ENCODE assay signal across 19 mouse cellular contexts in the genomic region with DNA sequence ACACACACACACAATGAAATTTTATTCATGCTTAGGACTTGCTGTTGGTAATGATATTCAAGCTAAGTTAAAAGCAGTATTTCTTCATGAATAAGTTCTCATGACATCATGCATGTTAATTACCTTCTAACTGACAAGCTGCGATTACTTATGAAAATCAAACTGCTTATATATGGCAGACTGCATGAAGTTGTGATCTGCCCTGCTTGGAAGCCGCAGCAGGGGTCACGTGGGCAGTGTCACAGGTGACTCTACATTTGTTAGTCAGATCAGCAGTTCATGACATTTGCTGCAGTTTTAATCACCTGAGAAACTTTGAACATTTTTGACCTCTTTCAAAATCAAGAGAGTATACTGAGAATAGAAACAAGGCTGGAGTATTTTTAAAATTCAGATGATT. TPM values are rescaled to one million over a fixed set of nuclear protein-coding genes. Genes with fewer than 3 reads are reported as not detected.
DNase-seq lines count a peak whose midpoint lies in the region; ATAC-seq lines count a peak whose summit lies in the region.
"Had no signal": no experiment of that assay in that cellular context is flagged by ENCODE, and none has a peak within 500 bp of the region (broad histone marks: within the 10 kb centered on the region; RNA-seq: fewer than 3 reads in every experiment).

No protein-coding gene starts in this region.

- no peaks in the 10 kb centered on the region for H3K27me3 ChIP-seq in forebrain, embryonic 16.5 days (replicated peaks; ENCODE audit: control insufficient read depth, insufficient read depth, low read length)
- H3K27me3 ChIP-seq in forebrain, embryonic 12.5 days: no peaks in the 10 kb centered on the region
- no peaks in the 10 kb centered on the region for H3K27me3 ChIP-seq in midbrain, embryonic 15.5 days (replicated peaks)
- H3K27me3 ChIP-seq: embryonic facial prominence, embryonic 12.5 days; forebrain, embryonic 13.5 days; Patski had no signal

- DNase-seq in frontal cortex, postnatal 10 days (ENCODE audit: low spot score in 2 of 2): no peak
- DNase-seq: adrenal gland, adult 8-10 months; adrenal gland, postnatal 14 days; adrenal gland, postnatal 36 days; cerebellum, adult 11-12 months; cerebellum, adult 2 months; cerebellum, adult 9-10 months; cerebellum, postnatal 10 days; cerebellum, postnatal 25 days had no signal

- peak; percentile 23; the same call in 1 of the 2 replicates for ATAC-seq in forebrain, embryonic 16.5 days
- ATAC-seq in forebrain, embryonic 12.5 days (ENCODE audit: low FRiP score): no peak
- ATAC-seq in frontal cortex, adult (ENCODE audit: low TSS enrichment): 0 out of 2 replicates have a peak, but pooled peaks have one; percentile 38
- no peak for ATAC-seq in midbrain, embryonic 15.5 days (replicated peaks)
- ATAC-seq: activated CD4-positive, CD25-positive, alpha-beta regulatory T cell, adult 4 months; forebrain, embryonic 13.5 days; Patski had no signal

- no peak overlapping the region for H3K27ac ChIP-seq in forebrain, embryonic 16.5 days (ENCODE audit: low read length)
- H3K27ac ChIP-seq in forebrain, embryonic 12.5 days: no peak overlapping the region
- H3K27ac ChIP-seq in midbrain, embryonic 15.5 days: no peak overlapping the region
- H3K27ac ChIP-seq: embryonic facial prominence, embryonic 12.5 days; forebrain, embryonic 13.5 days had no signal

- no peaks in the 10 kb centered on the region for H3K4me1 ChIP-seq in forebrain, embryonic 16.5 days (replicated peaks; ENCODE audit: control insufficient read depth, insufficient read depth, low read length)
- no peaks in the 10 kb centered on the region for H3K4me1 ChIP-seq in forebrain, embryonic 12.5 days
- H3K4me1 ChIP-seq in midbrain, embryonic 15.5 days: no peaks in the 10 kb centered on the region
- H3K4me1 ChIP-seq: forebrain, embryonic 13.5 days had no signal

- H3K36me3 ChIP-seq in forebrain, embryonic 16.5 days (ENCODE audit: control insufficient read depth, insufficient read depth): no peaks in the 10 kb centered on the region
- H3K36me3 ChIP-seq in forebrain, embryonic 12.5 days (replicated peaks): no peaks in the 10 kb centered on the region
- no peaks in the 10 kb centered on the region for H3K36me3 ChIP-seq in midbrain, embryonic 15.5 days (replicated peaks)
- H3K36me3 ChIP-seq: G1E had no signal

- no peak overlapping the region for H3K4me3 ChIP-seq in forebrain, embryonic 16.5 days (replicated peaks; ENCODE audit: low read length)
- no peak overlapping the region for H3K4me3 ChIP-seq in forebrain, embryonic 12.5 days (replicated peaks)
- no peak overlapping the region for H3K4me3 ChIP-seq in midbrain, embryonic 15.5 days
- H3K4me3 ChIP-seq: embryonic facial prominence, embryonic 10.5 days; embryonic facial prominence, embryonic 12.5 days; forebrain, embryonic 13.5 days had no signal

- 67% methylated on average over 3 of the region's 3 CpGs for WGBS in forebrain, embryonic 16.5 days
- WGBS in forebrain, embryonic 12.5 days: 89% methylated on average over 3 of the region's 3 CpGs
- WGBS in midbrain, embryonic 15.5 days: 85% methylated on average over 3 of the region's 3 CpGs

- no peak overlapping the region for H3K4me2 ChIP-seq in forebrain, embryonic 16.5 days (ENCODE audit: low read length)
- H3K4me2 ChIP-seq in forebrain, embryonic 12.5 days: no peak overlapping the region
- no peak overlapping the region for H3K4me2 ChIP-seq in midbrain, embryonic 15.5 days
- H3K4me2 ChIP-seq: embryonic facial prominence, embryonic 12.5 days; forebrain, embryonic 13.5 days had no signal

- no peak overlapping the region for H3K9ac ChIP-seq in forebrain, embryonic 16.5 days (replicated peaks; ENCODE audit: low read depth, low read length)
- no peak overlapping the region for H3K9ac ChIP-seq in forebrain, embryonic 12.5 days
- no peak overlapping the region for H3K9ac ChIP-seq in midbrain, embryonic 15.5 days
- H3K9ac ChIP-seq: embryonic facial prominence, embryonic 12.5 days; forebrain, embryonic 13.5 days had no signal

- no peaks in the 10 kb centered on the region for H3K9me3 ChIP-seq in forebrain, embryonic 16.5 days (ENCODE audit: control insufficient read depth, low read length)
- H3K9me3 ChIP-seq in forebrain, embryonic 12.5 days: no peaks in the 10 kb centered on the region
- no peaks in the 10 kb centered on the region for H3K9me3 ChIP-seq in midbrain, embryonic 15.5 days
- H3K9me3 ChIP-seq: embryonic facial prominence, embryonic 10.5 days; embryonic facial prominence, embryonic 12.5 days; forebrain, embryonic 13.5 days; G1E had no signal

RNA-seq across cellular contexts. Expression of a gene that starts 59.8 kb away (rescaled TPM):
- 2.0 and 2.1 TPM in 2 replicates for polyA plus RNA-seq in forebrain, embryonic 16.5 days (2015; fragmentation: Nextera tagmentation; extraction: Ambion mirVana)
- 4.6 and 4.9 TPM in 2 replicates for polyA plus RNA-seq in forebrain, embryonic 12.5 days (2016; fragmentation: Nextera tagmentation; extraction: Ambion mirVana)
- 2.5 and 3.0 TPM in 2 replicates for polyA plus RNA-seq in midbrain, embryonic 15.5 days (2015; fragmentation: Nextera tagmentation; extraction: Ambion mirVana)

Comparison
In these comparisons a context has a peak if more than half of its experiments do, and no peak if none do; other contexts are left out.
1. ATAC-seq: peak in forebrain, embryonic 16.5 days (single experiment) and frontal cortex, adult (single experiment); none in forebrain, embryonic 12.5 days (single experiment) and midbrain, embryonic 15.5 days (single experiment).